In genomic region chr4:110232327-110232726, GRCm38 (mm10) we compare ENCODE assay signal across 23 mouse cellular contexts.
"Had no signal": no experiment of that assay in that cellular context is flagged by ENCODE, and none has a peak within 500 bp of the region (broad histone marks: within the 10 kb centered on the region; RNA-seq: fewer than 3 reads in every experiment).

No protein-coding gene starts in this region.

- H3K27ac ChIP-seq: kidney, postnatal 0 days; layer of hippocampus, adult 2 months; limb, embryonic 10.5 days; limb, embryonic 13.5 days; liver, embryonic 12.5 days; liver, embryonic 15.5 days; lung, embryonic 15.5 days; midbrain, embryonic 10.5 days; midbrain, embryonic 13.5 days; stomach, embryonic 15.5 days had no signal

- H3K9me3 ChIP-seq: limb, embryonic 10.5 days; limb, embryonic 13.5 days; liver, embryonic 12.5 days; liver, embryonic 15.5 days; lung, embryonic 15.5 days; megakaryocyte, embryonic 14.5 days; midbrain, embryonic 10.5 days; midbrain, embryonic 13.5 days; neural tube, embryonic 13.5 days; stomach, embryonic 15.5 days had no signal

- H3K9ac ChIP-seq: limb, embryonic 13.5 days; liver, embryonic 12.5 days; liver, embryonic 15.5 days; lung, embryonic 15.5 days; midbrain, embryonic 13.5 days; neural tube, embryonic 13.5 days; stomach, embryonic 15.5 days had no signal

- ATAC-seq: liver, embryonic 12.5 days; midbrain, embryonic 13.5 days; midbrain, embryonic 16.5 days had no signal

- H3K27me3 ChIP-seq: limb, embryonic 13.5 days; liver, embryonic 12.5 days; liver, embryonic 15.5 days; lung, embryonic 15.5 days; megakaryocyte, embryonic 14.5 days; midbrain, embryonic 13.5 days; neural tube, embryonic 13.5 days; stomach, embryonic 15.5 days had no signal

- H3K4me3 ChIP-seq: layer of hippocampus, adult 2 months; limb, embryonic 10.5 days; limb, embryonic 13.5 days; liver, embryonic 12.5 days; liver, embryonic 15.5 days; lung, embryonic 15.5 days; megakaryocyte, embryonic 14.5 days; midbrain, embryonic 10.5 days; midbrain, embryonic 13.5 days; myocyte; neural tube, embryonic 13.5 days; stomach, embryonic 15.5 days had no signal

- H3K4me2 ChIP-seq: limb, embryonic 13.5 days; liver, embryonic 12.5 days; liver, embryonic 15.5 days; lung, embryonic 15.5 days; midbrain, embryonic 13.5 days; neural tube, embryonic 13.5 days; stomach, embryonic 15.5 days had no signal

- DNase-seq: kidney, postnatal 25 days; layer of hippocampus, adult 9-11 months; liver; lung, adult 18-20 months; lung, postnatal 10 days; lung, postnatal 36 days; right cerebral cortex, postnatal 25 days; spleen, adult 18-20 months; thymus, postnatal 25 days had no signal

- H3K4me1 ChIP-seq: limb, embryonic 10.5 days; limb, embryonic 13.5 days; lung, embryonic 15.5 days; stomach, embryonic 15.5 days had no signal

- H3K36me3 ChIP-seq: limb, embryonic 10.5 days; limb, embryonic 13.5 days; liver, embryonic 12.5 days; liver, embryonic 15.5 days; lung, embryonic 15.5 days; stomach, embryonic 15.5 days had no signal
